Mouse (Mus musculus) heart, adult 2 months (tissue): ENCODE measurements around the gene Gpr27.

Source experiments
- EP300 ChIP-seq: fragments of 200-500 bp; IDR thresholded peaks from 2 replicates; pipeline ENCODE4 v1.6.1; 2011; ENCODE audit warnings: low read depth, low read length, control low read depth; ENCODE audit not compliant: insufficient read depth
- POLR2A ChIP-seq: fragments of 200-500 bp; IDR thresholded peaks from 2 replicates; pipeline ENCODE4 v1.6.1; 2011; ENCODE audit warnings: mild to moderate bottlenecking, low read depth, low read length, control low read depth; ENCODE audit not compliant: insufficient read depth

DNA sequence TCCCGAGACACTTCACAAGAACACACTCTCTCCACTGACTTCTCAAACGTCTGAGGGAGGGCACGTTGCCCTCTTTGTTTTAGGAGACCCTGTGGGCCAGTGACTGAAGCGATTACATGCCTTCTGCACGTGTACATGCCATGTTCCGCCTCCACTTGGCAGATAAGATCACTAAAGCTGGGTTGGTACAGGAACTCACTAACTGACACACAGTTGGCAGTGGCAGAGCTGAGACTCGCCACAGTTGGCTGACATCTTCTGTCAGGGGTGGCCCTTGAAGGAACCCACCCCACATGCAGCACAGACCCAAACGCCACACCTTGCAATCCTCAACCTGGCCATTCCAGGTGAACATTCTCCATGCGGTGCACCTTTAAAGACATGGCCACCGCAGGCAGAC is 33.9 kb upstream of the Gpr27 start:
- TF ChIP-seq EP300 = no peak
- TF ChIP-seq POLR2A = no peak
